Mouse (Mus musculus) MEL (cell line): ENCODE results near the gene Aes. TPM values are rescaled to one million over a fixed set of nuclear protein-coding genes. Genes with fewer than 3 reads are reported as not detected.

Source experiments
- DNase-seq: peaks from one replicate; pipeline ENCODE4 v3.0.0; 2011; ENCODE audit warnings: low read depth, low spot score
- H3K27ac ChIP-seq: 2 replicates; pipeline ENCODE4 v1.5.1; 2012; ENCODE audit warnings: low read depth, mild to moderate bottlenecking, control low read depth, low read length, moderate library complexity; ENCODE audit not compliant: control insufficient read depth
- H3K27me3 ChIP-seq, 2 experiments: fragments of 150-350 bp in 1 of 2; sonication (generic) in 1 of 2; 2 replicates each; pipeline ENCODE4 v1.6.1; 2012; ENCODE audit warnings: low read length in 2 of 2, mild to moderate bottlenecking in 2 of 2, improper control_type of control experiment in 1 of 2, moderate library complexity in 1 of 2; ENCODE audit not compliant: insufficient read depth in 2 of 2, control insufficient read depth in 1 of 2
- H3K36me3 ChIP-seq, 2 experiments: 2 replicates each; pipeline ENCODE4 v1.6.1; 2012 to 2014; ENCODE audit warnings: low read length in 2 of 2, improper control_type of control experiment in 1 of 2, inconsistent platforms in 1 of 2, mild to moderate bottlenecking in 1 of 2; ENCODE audit not compliant: insufficient read depth in 2 of 2, control insufficient read depth in 1 of 2
- H3K4me1 ChIP-seq, 2 experiments: fragments of 150-350 bp in 1 of 2; sonication (generic) in 1 of 2; 2 replicates each; pipeline ENCODE4 v1.6.1; 2012; ENCODE audit warnings: low read length in 2 of 2, improper control_type of control experiment in 1 of 2, mild to moderate bottlenecking in 1 of 2; ENCODE audit not compliant: insufficient read depth in 2 of 2, control insufficient read depth in 1 of 2
- H3K4me3 ChIP-seq, 2 experiments: fragments of 150-350 bp in 1 of 2; sonication (generic) in 1 of 2; 2 replicates each; pipeline ENCODE4 v1.5.1; 2012; ENCODE audit warnings: low read depth in 2 of 2, low read length in 2 of 2, mild to moderate bottlenecking in 2 of 2, moderate library complexity in 2 of 2, control low read depth in 1 of 2, improper control_type of control experiment in 1 of 2; ENCODE audit not compliant: control insufficient read depth in 1 of 2, insufficient read depth in 1 of 2
- H3K79me2 ChIP-seq: 2 replicates; pipeline ENCODE4 v1.6.1; 2012; ENCODE audit warnings: mild to moderate bottlenecking, low read length, moderate library complexity; ENCODE audit not compliant: control insufficient read depth, poor library complexity, insufficient read depth
- H3K9ac ChIP-seq: 2 replicates; pipeline ENCODE4 v1.6.1; 2012; ENCODE audit warnings: low read depth, mild to moderate bottlenecking, control low read depth, low read length, moderate library complexity; ENCODE audit not compliant: control insufficient read depth, poor library complexity, severe bottlenecking
- H3K9me3 ChIP-seq: fragments of 150-350 bp; sonication (generic); replicated peaks from 2 replicates; pipeline ENCODE4 v1.6.1; 2012; ENCODE audit warnings: mild to moderate bottlenecking, low read length, improper control_type of control experiment, moderate library complexity; ENCODE audit not compliant: insufficient read depth
- BHLHE40 ChIP-seq: IDR thresholded peaks from 2 replicates; pipeline ENCODE4 v1.6.1; 2012; ENCODE audit warnings: low read depth, mild to moderate bottlenecking, inconsistent platforms, low read length, improper control_type of control experiment, borderline replicate concordance
- CHD1 ChIP-seq: IDR thresholded peaks from 2 replicates; pipeline ENCODE4 v1.6.1; 2012; ENCODE audit warnings: low read depth, mild to moderate bottlenecking, inconsistent platforms, low read length, improper control_type of control experiment
- CHD2 ChIP-seq: IDR thresholded peaks from 2 replicates; pipeline ENCODE4 v1.6.1; 2011; ENCODE audit warnings: low read length, improper control_type of control experiment
- CTCF ChIP-seq, 3 experiments: IDR thresholded peaks in 2 of 3; conservative IDR thresholded peaks in 1 of 3; 2 replicates each; pipeline ENCODE4 v1.5.1; 2011 to 2012; ENCODE audit warnings: low read length in 3 of 3, low read depth in 2 of 3, mild to moderate bottlenecking in 2 of 3, improper control_type of control experiment in 1 of 3, inconsistent platforms in 1 of 3, mixed read lengths in 1 of 3, moderate library complexity in 1 of 3; ENCODE audit not compliant: control insufficient read depth in 1 of 3, insufficient read depth in 1 of 3, poor library complexity in 1 of 3, severe bottlenecking in 1 of 3
- E2F4 ChIP-seq: IDR thresholded peaks from 2 replicates; pipeline ENCODE4 v1.6.1; 2011; ENCODE audit warnings: low read depth, low read length, improper control_type of control experiment, borderline replicate concordance
- EP300 ChIP-seq, 2 experiments: IDR thresholded peaks; 2 replicates each; pipeline ENCODE4 v1.6.1; 2011; ENCODE audit warnings: improper control_type of control experiment in 2 of 2, low read length in 2 of 2, low read depth in 1 of 2, mild to moderate bottlenecking in 1 of 2
- ETS1 ChIP-seq: IDR thresholded peaks from 2 replicates; pipeline ENCODE4 v1.6.1; 2012; ENCODE audit warnings: low read depth, mild to moderate bottlenecking, inconsistent platforms, low read length, improper control_type of control experiment, moderate library complexity
- GATA1 ChIP-seq: IDR thresholded peaks from 2 replicates; pipeline ENCODE4 v1.6.1; 2011; ENCODE audit warnings: low read depth, low read length, improper control_type of control experiment
- KAT2A ChIP-seq: conservative IDR thresholded peaks from 2 replicates; pipeline ENCODE4 v1.6.1; 2012; ENCODE audit warnings: low read depth, low read length, improper control_type of control experiment, inconsistent platforms
- MAZ ChIP-seq: IDR thresholded peaks from 2 replicates; pipeline ENCODE4 v1.6.1; 2012; ENCODE audit warnings: low read depth, mild to moderate bottlenecking, inconsistent platforms, low read length, improper control_type of control experiment
- MYC ChIP-seq: IDR thresholded peaks from 2 replicates; pipeline ENCODE4 v1.6.1; 2011; ENCODE audit warnings: low read depth, mild to moderate bottlenecking, low read length, improper control_type of control experiment, moderate library complexity
- POLR2AphosphoS2 ChIP-seq: IDR thresholded peaks from 2 replicates; pipeline ENCODE4 v1.6.1; 2011; ENCODE audit warnings: low read length, improper control_type of control experiment
- POLR2AphosphoS5 ChIP-seq: IDR thresholded peaks from 2 replicates; pipeline ENCODE4 v1.6.1; 2012; ENCODE audit warnings: low read depth, borderline replicate concordance, mild to moderate bottlenecking, inconsistent platforms, low read length, moderate library complexity, mixed read lengths
- RCOR1 ChIP-seq: IDR thresholded peaks from 2 replicates; pipeline ENCODE4 v1.6.1; 2012; ENCODE audit warnings: low read depth, mild to moderate bottlenecking, inconsistent platforms, low read length, improper control_type of control experiment
- SIN3A ChIP-seq: IDR thresholded peaks from 2 replicates; pipeline ENCODE4 v1.6.1; 2012; ENCODE audit warnings: low read length, improper control_type of control experiment, inconsistent platforms
- SMC3 ChIP-seq: IDR thresholded peaks from 2 replicates; pipeline ENCODE4 v1.6.1; 2011; ENCODE audit warnings: low read depth, low read length, improper control_type of control experiment
- TBP ChIP-seq: IDR thresholded peaks from 2 replicates; pipeline ENCODE4 v1.8.0; 2011; ENCODE audit warnings: low read depth, low read length, improper control_type of control experiment
- TCF12 ChIP-seq: IDR thresholded peaks from 2 replicates; pipeline ENCODE4 v1.6.1; 2014; ENCODE audit warnings: low read depth, mild to moderate bottlenecking, inconsistent platforms, low read length, improper control_type of control experiment, moderate library complexity
- UBTF ChIP-seq: IDR thresholded peaks from 2 replicates; pipeline ENCODE4 v1.6.1; 2012; ENCODE audit warnings: low read depth, mild to moderate bottlenecking, inconsistent platforms, low read length, improper control_type of control experiment, moderate library complexity, borderline replicate concordance; ENCODE audit not compliant: insufficient read depth
- USF1 ChIP-seq: IDR thresholded peaks from 2 replicates; pipeline ENCODE4 v1.6.1; 2014; ENCODE audit warnings: low read depth, mild to moderate bottlenecking, inconsistent platforms, low read length, improper control_type of control experiment, moderate library complexity
- ZMIZ1 ChIP-seq: IDR thresholded peaks from 2 replicates; pipeline ENCODE4 v1.6.1; 2012; ENCODE audit warnings: low read depth, mild to moderate bottlenecking, inconsistent platforms, low read length, improper control_type of control experiment, moderate library complexity
- ZNF384 ChIP-seq: IDR thresholded peaks from 2 replicates; pipeline ENCODE4 v1.6.1; 2012; ENCODE audit warnings: low read depth, mild to moderate bottlenecking, inconsistent platforms, low read length, improper control_type of control experiment
- polyA plus RNA-seq, 2 experiments: library from polyadenylated mRNA; stranded (reverse) in 1 of 2; unstranded in 1 of 2; fragments of >175 nt in 1 of 2; fragments of >200 nt in 1 of 2; gene quantifications; 2 replicates each; pipeline versions ENCODE4 v1.2.1 to v1.2.4; 2012; ENCODE audit warnings: low replicate concordance in 2 of 2, low read depth in 1 of 2; ENCODE audit not compliant: insufficient read length in 2 of 2, insufficient read depth in 1 of 2, missing spikeins in 1 of 2
- total RNA-seq: library from RNA; depleted of rRNA; stranded (reverse); fragments of 300-350 nt; gene quantifications from 2 replicates; pipeline ENCODE4 v1.2.3, GENCODE M21; 2012

Aes gene
- total and polyA plus RNA-seq, 3 experiments, result 197 to 355 TPM; not detected in 1

DNA sequence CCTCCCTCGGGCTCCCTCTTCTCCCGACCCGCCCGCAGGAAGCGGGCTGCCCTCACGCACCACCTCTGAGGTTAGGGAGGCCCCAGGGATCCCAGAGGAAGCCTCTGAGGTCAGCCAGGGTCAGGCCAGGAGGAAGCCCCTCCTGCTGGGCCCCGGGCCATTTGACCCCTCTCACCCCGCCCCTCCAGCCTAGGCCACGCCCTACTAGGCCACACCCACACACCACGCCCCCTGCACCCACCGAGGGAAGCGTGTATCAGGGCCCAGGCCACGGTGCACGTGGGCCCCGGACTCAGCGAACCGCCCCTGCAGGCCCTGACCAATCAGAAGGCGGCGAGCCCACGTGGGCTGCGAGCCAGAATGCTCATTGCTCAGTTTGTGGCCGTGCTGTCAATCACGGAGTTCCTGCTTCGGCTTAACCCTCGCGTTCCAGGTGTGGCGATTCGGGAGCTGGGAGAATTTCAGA, 41.5 kb downstream of the Aes start, which contains the start of gene Tle6 (continued):
- TF ChIP-seq CTCF (IDR thresholded peaks at IDR 0.05 in 2 of 3, conservative IDR thresholded peaks at IDR 0.05 in 1 of 3; ENCODE audit: control insufficient read depth in 1 of 3, insufficient read depth in 1 of 3, low read depth in 2 of 3, low read length in 3 of 3, poor library complexity in 1 of 3, severe bottlenecking in 1 of 3), result peak in 1 of 3 experiments; percentile 49; a peak in 2 of 6 replicates
- TF ChIP-seq ZNF384, result no peak
- peak; percentile 65; the same call in 1 of the 2 replicates for TF ChIP-seq MYC
- peak in 1 of 2 experiments; percentile 49; a peak in 2 of 4 replicates for TF ChIP-seq EP300 (IDR thresholded peaks at IDR 0.05; ENCODE audit: low read depth in 1 of 2, low read length in 2 of 2)
- peak; percentile 22; the same call in 1 of the 2 replicates for TF ChIP-seq ETS1
- peak; percentile 92 for TF ChIP-seq SIN3A
- peak; percentile 38; the same call in 1 of the 2 replicates for TF ChIP-seq TCF12
- TF ChIP-seq SMC3, result no peak
- TF ChIP-seq MAZ, result peak; percentile 57; the same call in 1 of the 2 replicates

DNA sequence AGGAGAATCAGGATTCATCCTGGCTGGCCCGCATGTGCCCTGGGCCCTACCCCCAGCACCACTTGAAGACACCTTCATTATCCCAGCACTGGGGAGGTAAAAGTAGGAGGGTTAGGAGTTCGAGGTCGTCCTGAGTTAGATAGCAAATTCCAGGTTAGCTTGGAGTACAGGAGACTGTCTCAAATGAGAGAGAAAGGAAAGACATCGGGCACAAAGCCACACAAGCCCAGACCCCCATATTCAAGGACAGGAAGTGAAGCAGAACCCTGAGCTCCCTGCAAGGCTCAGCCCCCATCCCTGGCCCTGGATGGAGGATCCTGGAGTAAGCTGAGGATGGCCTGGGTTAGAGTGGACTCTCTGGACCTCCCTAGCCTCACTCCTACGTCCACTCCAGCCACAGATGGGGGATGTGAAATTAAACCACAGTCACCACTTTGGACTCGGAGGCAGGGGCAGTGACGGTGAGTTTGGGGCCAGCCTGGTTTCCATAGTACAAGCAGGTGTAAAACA, 42.2 kb downstream of the Aes start:
- Histone ChIP-seq H3K9ac (peak overlapping the region; percentile 71), H3K79me2 (no peaks in the 10 kb centered on the region; the same call in 1 of the 2 replicates), H3K36me3 (peaks cover 0 to 13% of the 10 kb centered on the region in 2 experiments; a peak in 2 of 4 replicates), H3K27me3 (no peaks in the 10 kb centered on the region), H3K4me1 (peaks cover 10 to 22% of the 10 kb centered on the region in 2 experiments), H3K9me3 (no peaks in the 10 kb centered on the region), H3K27ac (peak overlapping the region; percentile 58)
- DNase-seq, result no peak
- TF ChIP-seq MYC, result no peak
- TF ChIP-seq KAT2A, result no peak
- TF ChIP-seq CTCF (IDR thresholded peaks at IDR 0.05 in 2 of 3, conservative IDR thresholded peaks at IDR 0.05 in 1 of 3; ENCODE audit: control insufficient read depth in 1 of 3, insufficient read depth in 1 of 3, low read depth in 2 of 3, low read length in 3 of 3, poor library complexity in 1 of 3, severe bottlenecking in 1 of 3), result no peak
- TF ChIP-seq SIN3A, result no peak
- no peak for TF ChIP-seq RCOR1
- no peak for TF ChIP-seq BHLHE40
- TF ChIP-seq E2F4, result no peak
- no peak for TF ChIP-seq POLR2AphosphoS5
- no peak for TF ChIP-seq EP300 (IDR thresholded peaks at IDR 0.05; ENCODE audit: low read depth in 1 of 2, low read length in 2 of 2)
- TF ChIP-seq USF1, result no peak
- no peak for TF ChIP-seq GATA1
- TF ChIP-seq ZMIZ1, result no peak
- TF ChIP-seq UBTF, result no peak
- TF ChIP-seq CHD2, result no peak
- no peak for TF ChIP-seq MAZ
- no peak for TF ChIP-seq CHD1
- no peak for TF ChIP-seq TBP
- TF ChIP-seq POLR2AphosphoS2, result no peak
- TF ChIP-seq, all 39 proteins: peak for 0
- H3K4me3 ChIP-seq, result peak overlapping the region; percentile 58 to 87
